Mouse (Mus musculus) midbrain, embryonic 10.5 days (tissue): ENCODE measurements at regions not wholly inside any gene's neighbourhood (a gene's known extent, or its start where the extent isn't known, plus 50 kb on each side); places are given as distances from the start of the nearest gene placed in this dataset.
A peak's percentile ranks its signal among the peaks of the same experiment; 100 is the strongest.
"Not testable (repeated sequence)": the region's sequence is repeated elsewhere in the genome, so short reads cannot be mapped to it uniquely, and the experiment has no call there.

ENCODE experiments used
- DNase-seq: peaks from one replicate; pipeline ENCODE4 v3.0.0-alpha.2; 2017; ENCODE audit warnings: low spot score
- H3K27ac ChIP-seq: fragments of 300-500 bp; sonication (generic); replicated peaks from 2 replicates; pipeline ENCODE4 v1.5.1; 2016; ENCODE audit warnings: mild to moderate bottlenecking
- H3K27me3 ChIP-seq: fragments of 300-500 bp; sonication (generic); 2 replicates; pipeline ENCODE4 v1.6.1; 2016; ENCODE audit warnings: low read depth, mild to moderate bottlenecking; ENCODE audit not compliant: poor library complexity, severe bottlenecking
- H3K36me3 ChIP-seq: fragments of 300-500 bp; sonication (generic); 2 replicates; pipeline ENCODE4 v1.6.1; 2016; ENCODE audit warnings: mild to moderate bottlenecking, moderate library complexity
- H3K4me1 ChIP-seq: fragments of 300-500 bp; sonication (generic); 2 replicates; pipeline ENCODE4 v1.6.1; 2016
- H3K4me3 ChIP-seq: fragments of 300-500 bp; sonication (generic); 2 replicates; pipeline ENCODE4 v1.5.1; 2016; ENCODE audit warnings: mild to moderate bottlenecking, moderate library complexity
- H3K9me3 ChIP-seq: fragments of 300-500 bp; sonication (generic); replicated peaks from 2 replicates; pipeline ENCODE4 v1.6.1; 2016; ENCODE audit warnings: mild to moderate bottlenecking
- WGBS: fragments of 180-500 bp; shearing (Covaris S2); methylation state at CpG from one replicate; pipeline ENCODE4 v1.1.7; 2016; 5-methylcytosine and 5-hydroxymethylcytosine counted together

DNA sequence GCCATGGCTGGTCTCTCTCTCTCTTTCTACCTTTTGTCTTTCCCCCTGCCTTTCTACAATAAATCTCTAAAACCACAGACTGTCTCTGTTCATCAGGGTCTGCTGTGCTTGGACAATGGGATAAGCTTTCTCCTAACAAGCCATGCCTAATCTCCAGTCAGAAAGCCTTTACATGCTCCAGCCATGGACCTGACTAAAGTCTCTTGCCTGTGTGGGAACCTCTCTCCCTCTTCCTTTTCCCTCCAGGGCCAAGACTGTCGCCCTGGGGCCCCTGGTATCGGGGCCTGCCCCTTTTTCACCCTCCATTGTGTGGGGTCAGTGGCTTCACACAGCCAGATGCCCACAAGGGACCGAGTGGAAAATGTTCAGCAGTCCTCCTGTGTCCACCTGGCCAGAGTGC, 1151.3 kb upstream of the Prmt6 start:
- Histone ChIP-seq H3K27me3 (no peaks in the 10 kb centered on the region), H3K9me3 (no peaks in the 10 kb centered on the region), H3K4me1 (peaks cover 9% of the 10 kb centered on the region; the same call in 1 of the 2 replicates), H3K36me3 (no peaks in the 10 kb centered on the region), H3K4me3 (no peak overlapping the region), H3K27ac (peak overlapping the region; percentile 43; the same call in 1 of the 2 replicates)
- peak; percentile 19 for DNase-seq
- 34% methylated on average over 3 of the region's 3 CpGs for WGBS

DNA sequence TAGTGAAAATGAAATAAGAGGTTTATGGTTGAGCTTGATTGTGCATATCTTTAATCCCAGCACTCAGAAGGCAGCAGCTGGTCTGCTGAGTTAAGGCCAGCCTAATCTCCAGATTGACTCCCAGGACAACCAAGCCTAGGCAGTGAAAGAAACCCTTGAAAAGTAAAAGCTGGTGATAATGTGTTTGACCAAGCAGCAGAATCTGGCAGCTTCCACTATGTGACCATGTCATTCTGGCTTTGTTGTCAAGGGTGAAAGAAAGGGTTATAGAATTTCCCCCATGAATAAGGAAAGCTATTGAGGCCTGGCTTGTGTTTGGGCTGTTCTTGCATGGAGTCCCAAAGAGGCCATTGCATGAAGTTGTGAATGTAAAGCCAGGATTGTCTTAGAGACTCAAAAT, 1142.3 kb upstream of the Prmt6 start:
- no peaks in the 10 kb centered on the region for H3K4me1 ChIP-seq
- no peaks in the 10 kb centered on the region for H3K27me3 ChIP-seq
- no peak overlapping the region for H3K27ac ChIP-seq
- DNase-seq: peak; percentile 15
- no peak overlapping the region for H3K4me3 ChIP-seq
- H3K9me3 ChIP-seq: no peaks in the 10 kb centered on the region
- H3K36me3 ChIP-seq: no peaks in the 10 kb centered on the region

DNA sequence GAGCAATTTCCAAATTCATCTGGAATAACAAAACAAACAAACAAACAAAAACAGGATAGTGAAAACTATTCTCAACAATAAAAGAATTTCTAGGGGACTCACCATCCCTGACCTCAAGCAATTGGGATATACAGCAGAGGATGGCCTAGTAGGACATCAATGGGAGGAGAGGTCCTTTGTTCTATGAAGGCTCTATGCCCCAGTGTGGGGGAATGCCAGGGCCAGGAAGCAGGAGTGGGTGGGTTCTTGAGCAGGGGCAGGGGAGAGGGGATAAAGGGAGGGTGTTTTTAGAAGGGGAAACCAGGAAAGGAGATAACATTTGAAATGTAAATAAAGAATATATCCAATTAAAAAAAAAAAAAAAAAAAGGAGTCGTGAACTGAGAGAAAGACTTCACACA, 1141.9 kb upstream of the Prmt6 start:
- H3K4me3 ChIP-seq, DNase-seq, H3K36me3 ChIP-seq, H3K27ac ChIP-seq, H3K4me1 ChIP-seq, H3K27me3 ChIP-seq, H3K9me3 ChIP-seq: not testable (repeated sequence)
- WGBS: 22% methylated on average over 1 of the region's 1 CpGs

DNA sequence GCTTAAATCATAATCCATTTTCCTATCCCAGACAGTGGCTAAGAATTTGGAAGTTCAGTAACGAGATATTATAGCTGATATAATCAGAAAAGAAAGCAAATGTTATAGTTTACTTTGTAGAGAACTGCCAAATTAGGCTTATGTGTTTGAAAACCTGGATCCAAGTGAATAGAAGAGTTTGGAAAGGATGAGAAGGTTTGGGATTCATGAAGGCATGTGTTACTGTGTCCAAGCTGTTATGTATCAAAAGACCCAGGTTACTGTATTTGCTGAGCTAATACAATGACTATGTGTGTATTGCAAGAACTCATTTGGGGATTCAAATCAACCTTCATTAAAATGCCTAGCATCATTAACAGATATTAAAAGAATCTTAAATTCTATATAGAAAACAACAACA, 1135.9 kb upstream of the Prmt6 start:
- no peak for DNase-seq
- 84% methylated on average over 1 of the region's 1 CpGs for WGBS
- no peaks in the 10 kb centered on the region for H3K9me3 ChIP-seq
- H3K4me1 ChIP-seq: no peaks in the 10 kb centered on the region
- no peaks in the 10 kb centered on the region for H3K27me3 ChIP-seq
- no peak overlapping the region for H3K4me3 ChIP-seq
- H3K36me3 ChIP-seq: no peaks in the 10 kb centered on the region
- no peak overlapping the region for H3K27ac ChIP-seq

DNA sequence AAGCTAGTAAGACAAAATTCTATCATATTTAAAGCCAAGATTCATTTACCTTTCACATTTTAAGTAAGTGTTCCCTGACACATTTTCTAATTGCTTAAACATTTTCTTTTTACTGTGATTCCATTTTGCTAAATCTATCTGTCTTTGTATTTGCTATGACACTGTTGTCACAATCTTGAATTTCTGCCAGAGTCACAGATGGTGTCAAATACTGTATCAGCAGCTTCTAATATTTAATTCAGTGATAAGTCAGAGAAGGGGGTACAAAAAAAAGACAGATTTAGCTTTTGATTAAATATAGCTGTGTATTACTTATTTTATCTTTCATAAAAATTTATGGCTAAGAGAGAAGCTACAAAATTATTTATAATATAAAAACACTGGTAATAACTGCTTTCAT, 1135.5 kb upstream of the Prmt6 start:
- no peak for DNase-seq
- no peaks in the 10 kb centered on the region for H3K36me3 ChIP-seq
- no peak overlapping the region for H3K4me3 ChIP-seq
- no peaks in the 10 kb centered on the region for H3K4me1 ChIP-seq
- no peak overlapping the region for H3K27ac ChIP-seq
- no peaks in the 10 kb centered on the region for H3K9me3 ChIP-seq
- H3K27me3 ChIP-seq: no peaks in the 10 kb centered on the region

DNA sequence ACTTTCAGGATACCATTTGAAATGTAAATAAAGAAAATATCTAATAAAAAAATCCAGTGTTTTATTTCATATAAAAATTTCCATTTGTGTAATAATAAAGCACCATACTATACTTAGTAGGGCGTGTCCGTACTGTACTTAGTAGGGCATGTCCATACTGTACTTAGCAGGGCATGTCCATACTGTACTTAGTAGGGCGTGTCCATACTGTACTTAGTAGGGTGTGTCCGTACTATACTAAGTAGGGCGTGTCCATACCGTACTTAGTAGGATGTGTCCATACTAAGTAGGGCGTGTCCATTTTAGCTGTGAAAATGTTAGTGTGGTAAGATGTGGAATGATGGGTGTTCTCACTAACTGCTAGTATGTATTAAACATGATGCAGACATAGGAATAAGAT, 1134.8 kb upstream of the Prmt6 start:
- H3K4me3 ChIP-seq: no peak overlapping the region
- H3K36me3 ChIP-seq: no peaks in the 10 kb centered on the region
- H3K4me1 ChIP-seq: no peaks in the 10 kb centered on the region
- 91% methylated on average over 7 of the region's 7 CpGs for WGBS
- H3K27ac ChIP-seq: no peak overlapping the region
- DNase-seq: no peak
- no peaks in the 10 kb centered on the region for H3K9me3 ChIP-seq
- no peaks in the 10 kb centered on the region for H3K27me3 ChIP-seq

DNA sequence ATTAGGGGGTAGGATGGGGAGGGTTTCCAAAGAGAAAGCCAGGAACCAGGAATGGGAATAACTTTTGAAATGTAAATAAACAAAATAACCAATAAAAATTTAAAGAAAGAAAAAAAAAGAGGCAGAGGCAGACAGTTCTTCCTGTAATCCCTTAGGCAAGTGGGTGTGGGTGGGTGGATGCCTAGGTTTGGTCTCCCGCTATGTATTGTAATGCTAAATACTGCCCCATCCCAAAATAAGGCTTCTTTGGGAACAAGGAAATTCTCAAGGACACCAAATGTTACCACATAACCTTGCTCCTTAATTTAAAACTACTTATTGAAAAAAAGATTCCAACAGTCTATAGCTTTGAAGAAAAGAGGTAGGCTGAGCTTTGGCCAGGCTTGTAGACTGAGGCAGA, 1120.5 kb upstream of the Prmt6 start:
- no peaks in the 10 kb centered on the region for H3K27me3 ChIP-seq
- no peak overlapping the region for H3K27ac ChIP-seq
- no peaks in the 10 kb centered on the region for H3K4me1 ChIP-seq
- no peak for DNase-seq
- H3K4me3 ChIP-seq: no peak overlapping the region
- H3K9me3 ChIP-seq: no peaks in the 10 kb centered on the region
- WGBS: 70% methylated on average over 1 of the region's 1 CpGs
- H3K36me3 ChIP-seq: no peaks in the 10 kb centered on the region

DNA sequence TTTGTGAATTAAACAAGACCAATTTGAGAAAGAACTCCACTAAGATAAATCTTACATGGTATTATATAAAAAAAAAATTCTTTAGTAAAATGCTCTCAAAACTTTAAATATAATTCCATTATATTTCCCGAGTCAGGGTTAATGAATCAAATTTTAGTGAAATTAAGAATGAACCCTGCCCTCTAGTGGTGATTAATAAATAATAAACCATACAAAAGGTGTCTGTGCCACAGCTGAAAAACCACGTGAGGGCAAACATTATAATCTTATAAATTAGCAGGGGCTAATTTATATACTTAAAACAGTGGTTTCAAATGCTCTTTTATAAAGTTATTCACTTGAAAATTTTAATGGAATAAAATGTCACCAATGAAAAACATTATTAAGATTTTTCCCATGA, 1087.4 kb upstream of the Prmt6 start:
- H3K36me3 ChIP-seq: no peaks in the 10 kb centered on the region
- H3K4me1 ChIP-seq: no peaks in the 10 kb centered on the region
- no peak overlapping the region for H3K4me3 ChIP-seq
- no peak overlapping the region for H3K27ac ChIP-seq
- H3K27me3 ChIP-seq: no peaks in the 10 kb centered on the region
- 58% methylated on average over 2 of the region's 2 CpGs for WGBS
- DNase-seq: no peak
- no peaks in the 10 kb centered on the region for H3K9me3 ChIP-seq

DNA sequence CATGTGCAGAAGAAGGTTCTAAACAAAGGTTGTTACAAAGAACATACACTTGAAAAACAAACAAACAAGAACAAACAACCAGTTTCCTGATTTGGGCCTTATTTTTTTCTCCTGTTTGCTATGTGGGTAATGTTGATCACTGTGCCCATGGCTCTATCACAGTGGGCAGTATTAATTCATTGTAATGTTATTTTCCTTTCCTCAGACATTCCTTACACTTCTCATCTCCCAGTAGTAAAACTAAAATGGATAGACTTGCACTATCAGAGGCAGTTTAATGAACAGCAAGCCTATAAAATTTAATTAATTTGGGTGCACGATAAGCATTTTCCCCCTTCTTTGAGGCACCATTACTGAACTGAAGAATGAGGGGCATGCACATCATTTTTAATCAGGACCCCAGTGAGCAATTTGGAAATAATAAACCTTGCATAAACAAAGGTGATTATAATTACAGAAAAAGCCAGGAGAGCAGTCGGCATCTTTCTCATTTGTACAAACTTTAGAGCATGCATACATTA, 1040.3 kb upstream of the Prmt6 start:
- Histone ChIP-seq H3K27me3 (no peaks in the 10 kb centered on the region), H3K36me3 (no peaks in the 10 kb centered on the region), H3K4me1 (no peaks in the 10 kb centered on the region), H3K9me3 (no peaks in the 10 kb centered on the region), H3K4me3 (no peak overlapping the region), H3K27ac (no peak overlapping the region)
- DNase-seq: no peak
- 95% methylated on average over 2 of the region's 2 CpGs for WGBS

DNA sequence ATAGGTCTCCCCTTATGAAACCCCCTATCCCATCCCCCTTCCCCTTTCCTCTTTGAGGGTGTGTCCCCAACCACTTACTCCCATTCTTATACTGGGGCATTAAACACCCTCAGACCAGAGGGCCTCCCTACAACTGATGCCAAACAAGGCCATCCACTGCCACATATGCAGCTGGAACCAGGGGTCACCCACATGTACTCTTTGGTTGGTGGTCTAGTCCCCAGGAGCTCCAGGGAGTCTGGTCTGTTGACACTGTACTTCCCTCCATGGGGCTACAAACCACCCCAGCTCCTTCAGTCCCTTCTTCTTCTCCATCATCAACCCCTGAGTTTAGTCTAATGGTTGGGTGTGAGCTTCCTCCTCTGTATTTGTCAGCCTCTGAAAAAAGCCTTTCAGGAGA, 1030.8 kb upstream of the Prmt6 start:
- Histone ChIP-seq H3K36me3 (no peaks in the 10 kb centered on the region), H3K4me1 (no peaks in the 10 kb centered on the region), H3K27ac (no peak overlapping the region), H3K9me3 (no peaks in the 10 kb centered on the region), H3K4me3 (no peak overlapping the region), H3K27me3 (no peaks in the 10 kb centered on the region)
- no peak for DNase-seq
